Mouse (Mus musculus): Measurements from ENCODE around the gene Fgfr2.
"Not testable (repeated sequence)": the region's sequence is repeated elsewhere in the genome, so short reads cannot be mapped to it uniquely, and the experiment has no call there.

The Fgfr2 gene

GRCm38 (mm10) chr7:130668013-130668412 lies 2455.1 kb downstream of the Fgfr2 start:
- DNase-seq = not testable (repeated sequence)

GRCm38 (mm10) chr7:130665358-130665757 lies 2457.8 kb downstream of the Fgfr2 start:
- DNase-seq = no peak

- DNase-seq = no peak
These were observed 2458.5 kb downstream of the Fgfr2 start for GRCm38 (mm10) chr7:130664629-130665028.

- DNase-seq = no peak
These were observed 2459.1 kb downstream of the Fgfr2 start for GRCm38 (mm10) chr7:130664037-130664436.

- no peak for DNase-seq
These were observed 2460.3 kb downstream of the Fgfr2 start for GRCm38 (mm10) chr7:130662869-130663268.

- no peak for DNase-seq
These were observed 2460.9 kb downstream of the Fgfr2 start for GRCm38 (mm10) chr7:130662250-130662649.

- DNase-seq = no peak
These were observed 2464.0 kb downstream of the Fgfr2 start for GRCm38 (mm10) chr7:130659129-130659528.

- DNase-seq = no peak
These were observed 2465.4 kb downstream of the Fgfr2 start for GRCm38 (mm10) chr7:130657751-130658150.

- no peak for DNase-seq
These were observed 2466.2 kb downstream of the Fgfr2 start for GRCm38 (mm10) chr7:130656965-130657364.

- no peak for DNase-seq
These were observed 2468.6 kb downstream of the Fgfr2 start for GRCm38 (mm10) chr7:130654562-130654961.

- DNase-seq = no peak
These were observed 2470.1 kb downstream of the Fgfr2 start for GRCm38 (mm10) chr7:130653036-130653555.

GRCm38 (mm10) chr7:130650621-130651020 lies 2472.5 kb downstream of the Fgfr2 start:
- DNase-seq = peak in 1 of 2 experiments; percentile 42

- no peak for DNase-seq
These were observed 2473.9 kb downstream of the Fgfr2 start for GRCm38 (mm10) chr7:130649257-130649656.

- DNase-seq = no peak
These were observed 2475.1 kb downstream of the Fgfr2 start for GRCm38 (mm10) chr7:130648061-130648460.

GRCm38 (mm10) chr7:130646762-130647139 lies 2476.4 kb downstream of the Fgfr2 start:
- DNase-seq = peak in 1 of 2 experiments; percentile 19

GRCm38 (mm10) chr7:130645994-130646761 lies 2477.0 kb downstream of the Fgfr2 start:
- peak; percentile 20 to 33 for DNase-seq

- DNase-seq = no peak
These were observed 2477.7 kb downstream of the Fgfr2 start for GRCm38 (mm10) chr7:130645332-130645993.

GRCm38 (mm10) chr7:130640681-130641080 lies 2482.5 kb downstream of the Fgfr2 start:
- no peak for DNase-seq

GRCm38 (mm10) chr7:130637811-130638210 lies 2485.3 kb downstream of the Fgfr2 start:
- no peak for DNase-seq

GRCm38 (mm10) chr7:130636902-130637301 lies 2486.2 kb downstream of the Fgfr2 start:
- DNase-seq = no peak

- no peak for DNase-seq
These were observed 2486.9 kb downstream of the Fgfr2 start for GRCm38 (mm10) chr7:130636274-130636673.

- DNase-seq = no peak
These were observed 2487.9 kb downstream of the Fgfr2 start for GRCm38 (mm10) chr7:130635212-130635611.

- no peak for DNase-seq
These were observed 2488.8 kb downstream of the Fgfr2 start for GRCm38 (mm10) chr7:130634259-130634871.

GRCm38 (mm10) chr7:130632379-130632732 lies 2490.8 kb downstream of the Fgfr2 start:
- DNase-seq = no peak
